Mouse (Mus musculus) layer of hippocampus, adult 9-11 months (tissue): ENCODE measurements around the gene Kmt2e.
A peak's percentile ranks its signal among the peaks of the same experiment; 100 is the strongest.

Source experiments
- DNase-seq: peaks from one replicate; pipeline ENCODE4 v3.0.0; 2022

The Kmt2e gene

DNA sequence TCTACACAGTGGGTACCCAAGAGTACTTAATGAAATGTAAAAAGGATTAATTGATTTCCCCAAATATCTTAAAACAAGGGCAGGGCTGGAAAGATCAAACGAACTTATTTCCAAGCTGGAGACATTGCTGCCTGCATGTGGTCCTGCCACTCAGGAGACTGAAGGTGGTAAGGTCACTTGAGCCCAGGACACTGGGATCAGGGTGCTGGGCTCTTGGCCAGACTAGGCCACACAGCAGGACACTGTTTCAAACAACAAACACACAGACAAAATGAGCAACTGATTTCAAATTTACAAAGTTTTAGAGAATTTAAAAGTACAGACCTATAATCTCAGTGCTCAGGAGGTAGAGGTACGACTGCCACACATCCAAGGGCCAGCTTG is 23.5 kb upstream of the Kmt2e start:
- no peak for DNase-seq

DNA sequence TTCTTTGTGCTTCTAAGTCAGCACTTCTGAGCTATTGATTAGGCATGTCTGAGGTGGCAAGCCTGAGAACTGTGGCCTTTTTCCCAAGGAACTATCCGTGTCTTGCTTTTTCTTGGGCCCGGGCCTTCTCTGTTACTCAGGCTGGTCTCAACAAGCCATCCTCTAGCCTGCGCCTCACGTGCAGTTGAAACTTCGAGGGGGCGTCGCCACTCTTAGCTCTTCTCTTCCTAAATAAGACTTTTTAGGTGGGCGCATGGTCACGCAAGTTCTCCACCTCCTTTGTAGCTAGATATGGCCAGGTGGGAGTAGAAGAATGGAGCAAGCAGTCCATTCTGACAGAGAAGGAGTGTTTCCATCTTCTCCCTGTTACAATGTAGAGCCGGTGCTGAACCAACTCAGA is 22.6 kb upstream of the Kmt2e start:
- no peak for DNase-seq

DNA sequence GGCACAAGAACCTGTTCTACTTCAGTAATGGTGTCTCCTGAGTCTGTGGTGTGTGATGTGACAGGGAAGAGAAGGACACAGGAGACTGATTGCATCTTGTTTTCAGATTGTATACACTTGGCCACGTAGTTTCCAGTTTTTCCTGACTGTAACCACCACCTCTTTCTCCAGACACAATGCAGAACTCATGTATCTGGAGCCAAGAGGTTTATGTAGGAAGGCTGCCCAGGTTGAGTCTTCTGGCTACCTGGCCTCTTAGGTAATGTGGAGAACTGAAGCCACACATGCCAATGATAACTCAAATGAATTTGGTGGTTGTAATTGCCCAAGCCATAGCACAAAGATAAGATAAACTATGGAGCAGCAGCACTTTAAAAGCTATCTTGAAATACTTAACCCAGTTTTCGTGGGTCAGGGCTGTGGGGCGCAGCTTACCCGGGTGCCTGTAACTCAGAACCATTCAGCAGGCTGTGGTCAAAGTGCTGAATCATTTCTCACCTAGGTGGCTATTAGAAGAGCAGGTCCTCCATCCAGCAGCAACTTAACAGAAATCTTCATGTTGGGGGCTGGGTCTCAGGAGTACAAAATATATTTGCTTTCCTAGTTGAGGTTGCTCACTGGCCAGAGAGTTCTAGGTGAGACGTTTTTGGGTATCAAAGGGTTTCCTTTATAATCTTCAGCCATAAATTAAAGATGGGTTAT is 21.8 kb upstream of the Kmt2e start:
- DNase-seq = no peak

DNA sequence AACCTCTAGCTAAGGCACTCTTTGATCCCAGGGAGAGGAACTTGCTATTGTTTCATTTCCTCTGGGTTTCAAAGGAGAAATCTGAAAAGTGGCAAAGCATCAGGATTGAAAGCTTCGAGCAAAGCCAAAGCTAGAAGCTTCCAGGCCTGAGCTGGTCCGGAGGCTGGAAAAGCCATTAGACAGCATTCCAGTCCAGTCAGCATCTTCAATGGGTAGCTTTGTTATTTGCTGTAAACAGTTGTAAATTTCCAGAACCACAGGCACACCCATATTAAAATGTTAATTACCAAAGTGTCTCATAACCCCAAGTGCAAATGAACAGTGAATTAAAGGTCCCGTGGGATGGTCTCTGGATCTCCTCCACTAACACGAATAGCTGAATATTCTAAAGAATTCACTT is 21.2 kb upstream of the Kmt2e start:
- DNase-seq = no peak

DNA sequence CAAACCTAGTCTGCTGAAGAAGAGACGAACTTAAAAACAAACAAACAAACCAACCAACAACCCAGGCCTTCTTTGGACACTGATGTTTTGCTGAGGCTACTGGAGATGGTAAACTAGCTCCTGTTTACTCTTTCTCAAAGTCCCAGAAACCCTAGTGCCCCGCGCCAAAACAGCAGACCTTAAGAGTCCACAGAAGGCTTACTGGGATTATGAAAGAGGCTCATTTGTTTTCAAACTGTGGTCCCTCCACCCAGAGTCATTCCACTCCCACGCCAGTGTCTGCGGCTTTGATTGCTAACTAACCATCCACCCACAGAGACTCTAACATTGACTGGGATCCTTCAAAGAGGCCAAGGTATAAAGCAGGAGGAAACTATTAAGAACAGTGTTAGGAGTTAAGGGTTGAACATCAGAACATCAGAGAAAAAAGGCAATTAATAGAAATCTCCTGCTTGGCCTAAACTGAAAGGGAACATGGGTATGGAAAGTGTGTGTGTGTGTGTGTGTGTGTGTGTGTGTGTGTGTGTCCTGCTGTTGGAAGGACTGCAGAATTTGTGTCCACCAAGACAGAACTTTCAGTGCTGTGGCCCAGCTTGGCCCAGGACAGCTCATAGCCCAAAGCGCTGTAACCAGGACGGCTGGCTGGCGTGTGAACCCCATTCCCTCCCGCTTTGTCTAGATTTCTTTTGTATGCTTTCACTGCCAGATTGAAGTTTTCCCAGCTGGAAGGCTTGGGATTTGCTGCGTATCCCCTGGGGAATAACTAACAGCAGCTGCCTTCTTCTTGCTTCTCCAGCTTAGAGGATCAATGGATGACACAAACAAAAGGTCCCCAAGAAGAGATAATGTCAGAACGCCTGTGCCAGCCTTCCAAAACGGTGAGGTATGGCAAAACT is 20.4 kb upstream of the Kmt2e start:
- no peak for DNase-seq

DNA sequence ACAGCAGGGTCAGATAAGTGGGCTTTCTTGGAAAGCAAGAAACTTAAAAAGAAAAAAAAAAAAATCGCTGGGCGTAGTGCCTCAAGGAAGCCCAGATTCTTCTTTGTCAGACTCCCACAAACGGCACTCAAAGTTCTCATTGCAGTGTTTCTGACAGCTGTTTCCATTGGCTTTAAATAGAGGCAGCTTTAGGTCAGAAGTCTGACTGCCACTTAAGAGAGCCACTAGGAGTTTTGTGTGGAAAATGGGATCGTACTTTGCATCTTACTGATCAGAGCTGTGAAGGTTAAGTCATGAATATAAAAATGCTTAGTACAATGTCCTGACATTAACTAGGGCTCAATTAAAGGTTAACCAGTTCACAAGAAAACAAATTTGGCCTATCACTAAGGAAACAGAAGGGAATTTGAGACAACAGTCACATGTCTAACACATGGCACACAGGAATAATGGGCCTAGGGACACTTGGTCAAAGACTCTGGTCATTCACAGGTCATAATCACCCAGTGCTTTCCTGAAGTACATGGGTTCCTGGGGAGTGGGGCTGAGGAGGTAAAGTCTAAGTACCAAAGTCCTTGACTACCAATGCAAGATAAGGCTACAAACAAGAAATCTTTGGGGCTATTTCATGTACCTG is 19.6 kb upstream of the Kmt2e start:
- DNase-seq = no peak

DNA sequence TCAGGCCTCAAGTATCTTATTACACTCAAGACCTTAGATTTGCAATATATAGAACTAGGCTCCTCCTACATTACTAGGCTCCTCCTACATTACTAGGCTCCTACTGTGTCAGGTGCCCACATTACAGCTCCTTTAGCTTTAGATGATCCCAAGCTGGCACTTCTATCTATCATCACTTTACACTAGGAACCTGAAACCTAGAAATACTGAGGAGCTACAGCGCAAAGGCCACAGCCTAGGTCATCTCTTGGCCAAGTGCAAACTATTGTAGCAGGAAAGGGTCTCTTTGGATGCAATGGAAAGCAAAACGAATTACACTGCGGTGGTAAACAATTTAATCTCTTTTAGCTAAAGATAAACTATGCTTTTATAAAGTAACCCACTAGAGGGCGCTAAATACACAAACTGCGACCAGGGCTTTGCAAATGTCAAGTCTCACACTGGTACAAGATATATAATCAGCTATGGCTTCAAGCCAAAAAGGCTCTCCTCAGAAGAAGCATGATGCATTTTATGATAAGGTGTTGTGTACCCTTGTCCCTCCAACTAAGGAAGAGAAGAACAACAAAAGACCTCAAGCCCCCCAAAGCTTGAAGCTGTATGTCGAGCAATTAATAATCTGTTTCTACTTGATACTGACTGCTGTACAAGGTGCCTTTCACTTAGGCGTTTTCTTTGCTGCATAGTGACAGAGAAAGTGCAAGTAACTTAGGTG is 18.5 kb upstream of the Kmt2e start:
- DNase-seq = no peak

DNA sequence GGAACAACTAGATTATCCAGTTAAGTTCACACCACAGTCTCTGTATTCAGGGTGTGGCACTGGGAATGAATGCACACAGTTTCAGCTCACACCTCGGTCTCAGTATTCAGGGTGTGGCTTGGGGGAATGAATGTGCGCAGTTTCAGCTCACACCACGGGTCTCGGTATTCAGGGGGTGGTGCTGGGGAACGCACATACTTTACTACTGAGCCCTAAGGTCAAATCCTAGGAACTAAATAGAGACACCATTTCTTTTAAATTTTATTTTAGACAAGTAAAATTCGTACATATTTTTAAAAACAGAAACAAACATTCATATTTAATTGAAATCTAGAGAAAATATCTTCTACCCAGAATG is 18.0 kb upstream of the Kmt2e start:
- no peak for DNase-seq

DNA sequence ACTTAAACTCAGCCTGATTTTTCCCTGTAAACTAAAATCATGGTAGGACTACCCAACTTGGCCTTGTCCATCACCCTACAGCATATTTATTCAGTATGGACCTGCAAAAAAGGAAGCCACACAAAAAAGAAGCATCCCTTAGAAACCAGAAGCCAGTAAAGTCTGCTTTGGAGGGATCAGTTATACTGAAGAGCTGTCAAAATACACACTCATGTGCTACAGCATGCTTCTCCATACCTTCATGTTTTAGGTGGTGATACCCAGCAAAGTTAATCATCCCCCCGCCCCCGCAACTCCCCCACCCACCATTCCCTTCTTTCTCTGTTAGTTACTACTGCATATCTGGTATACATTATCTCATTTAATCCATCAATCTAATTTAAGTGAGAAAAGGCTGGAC is 16.5 kb upstream of the Kmt2e start:
- no peak for DNase-seq

DNA sequence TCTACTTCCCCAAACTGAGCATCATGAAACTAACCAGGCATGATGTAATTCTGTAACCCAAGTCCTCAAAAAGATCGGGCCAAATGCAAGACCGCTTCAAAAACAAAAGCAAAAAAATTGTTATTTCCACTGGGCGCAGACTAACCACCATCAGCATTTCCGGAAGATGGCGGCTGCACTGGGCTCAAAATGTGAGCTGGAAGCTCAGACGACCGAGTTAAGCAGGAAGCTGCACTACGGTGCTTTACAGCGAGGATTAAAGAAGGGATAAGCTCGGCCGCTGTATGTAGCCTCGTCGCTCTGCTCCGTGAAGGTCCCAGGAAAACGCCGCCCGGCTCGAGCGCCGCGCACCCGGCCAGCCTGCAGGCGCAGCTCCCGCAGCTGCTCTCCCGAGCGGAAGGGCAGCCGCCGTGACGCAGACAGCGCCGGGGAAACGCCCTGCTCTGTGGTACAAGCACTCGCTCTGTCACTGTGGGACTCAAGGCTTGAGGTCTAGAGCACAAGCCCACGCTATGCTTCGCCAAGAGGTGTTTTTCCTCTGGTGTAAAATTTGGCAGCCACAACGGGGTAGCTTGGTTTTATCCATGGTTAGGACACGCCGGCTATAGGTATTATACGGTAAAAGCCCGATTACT is 16.0 kb upstream of the Kmt2e start:
- peak; percentile 89 for DNase-seq

DNA sequence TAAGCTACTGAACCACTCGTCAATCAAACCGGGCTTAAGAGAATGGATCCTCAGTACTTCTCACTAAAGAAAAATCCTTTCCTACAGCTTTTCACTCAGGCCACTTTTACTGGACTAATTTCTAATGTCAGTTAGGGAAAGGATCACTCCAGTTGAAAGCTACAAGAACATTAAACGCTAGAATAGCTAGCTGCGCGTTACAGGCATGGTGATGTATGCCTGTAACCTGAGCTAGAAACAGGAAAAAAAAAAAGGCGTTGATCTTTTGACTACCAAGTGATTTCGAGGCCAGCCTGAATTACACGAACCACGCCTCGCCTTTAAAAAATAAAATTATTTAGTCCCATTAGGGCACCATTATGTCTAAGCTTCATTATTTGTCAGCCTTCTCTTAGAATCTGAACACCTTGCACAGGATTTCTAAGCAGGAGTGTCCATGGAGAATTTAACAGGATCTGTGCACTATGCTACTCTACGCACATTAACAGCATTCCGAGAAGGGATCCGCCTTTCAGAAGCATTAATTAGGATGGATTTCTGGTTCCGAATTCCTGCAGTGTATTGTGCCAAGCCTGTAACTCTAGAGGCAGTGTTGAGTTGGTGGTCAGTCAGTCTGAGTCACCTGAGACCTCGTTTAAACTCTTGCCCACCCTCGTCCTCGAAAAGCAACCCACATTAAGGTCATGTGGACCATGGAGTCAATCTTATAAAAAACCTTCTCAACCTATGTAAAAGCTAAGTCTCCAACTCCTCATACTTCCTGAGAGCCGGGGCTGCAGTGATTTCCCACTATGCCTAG is 15.2 kb upstream of the Kmt2e start:
- DNase-seq = no peak

DNA sequence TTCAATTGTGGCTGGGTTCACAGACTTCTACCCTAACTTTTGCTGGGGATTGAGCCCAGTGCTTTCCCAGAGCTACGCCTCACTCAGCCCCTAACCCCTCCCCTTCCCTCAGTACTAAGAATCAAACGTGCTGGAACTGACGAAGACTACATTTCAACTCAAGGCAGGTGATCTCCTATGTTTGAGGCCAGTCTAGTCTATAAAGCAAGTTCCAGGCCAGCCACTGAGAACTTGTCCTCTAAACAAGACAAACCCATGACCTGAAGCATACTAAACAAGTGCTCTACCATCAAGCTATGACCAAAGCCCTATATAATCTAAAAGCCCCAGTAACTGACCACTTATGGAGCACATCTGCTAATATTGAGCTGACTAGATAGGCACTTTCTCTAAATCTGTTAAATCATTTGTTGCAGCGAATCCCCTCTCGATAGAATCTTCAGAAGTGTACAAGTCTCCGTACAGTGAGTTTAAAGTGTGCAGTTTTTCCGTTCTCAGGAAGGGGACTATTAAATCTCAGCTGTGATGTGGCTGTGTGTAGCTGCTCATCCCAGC is 14.5 kb upstream of the Kmt2e start:
- no peak for DNase-seq

DNA sequence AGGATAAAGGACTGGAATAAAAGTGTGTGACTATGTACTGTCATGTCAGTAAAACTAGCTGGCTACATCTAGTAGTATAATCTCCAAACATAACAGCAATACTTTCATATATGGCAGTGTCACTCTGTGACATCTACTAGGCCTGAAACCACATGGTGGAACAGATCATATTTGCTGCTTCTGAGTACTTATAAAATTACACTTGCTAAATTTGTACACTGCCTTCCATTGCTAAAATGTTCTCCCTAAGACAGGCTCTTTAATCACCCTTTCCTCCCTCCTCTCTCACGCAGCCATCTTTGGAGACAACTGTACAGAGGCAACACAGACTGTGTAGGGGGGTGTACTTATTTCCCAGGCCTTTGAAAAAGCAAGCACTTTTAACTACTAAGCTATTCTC is 13.8 kb upstream of the Kmt2e start:
- no peak for DNase-seq

DNA sequence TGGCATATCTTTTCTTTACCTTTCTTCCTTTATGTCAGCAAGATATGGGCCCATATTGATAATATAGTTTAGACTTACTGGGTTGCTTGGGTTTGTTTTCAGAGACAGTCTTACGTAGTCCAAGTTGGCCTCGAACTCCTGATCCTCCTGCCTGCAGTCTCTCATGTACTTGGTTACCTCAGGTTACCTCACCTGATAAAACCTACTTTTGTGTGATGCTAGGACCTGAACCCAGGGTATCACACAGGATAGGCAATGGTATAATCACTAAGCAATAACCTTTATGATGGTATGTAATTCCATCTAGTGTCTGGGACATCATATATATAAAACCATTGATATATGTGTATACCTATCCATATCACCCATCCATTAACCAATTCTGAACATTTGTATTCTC is 12.8 kb upstream of the Kmt2e start:
- no peak for DNase-seq

DNA sequence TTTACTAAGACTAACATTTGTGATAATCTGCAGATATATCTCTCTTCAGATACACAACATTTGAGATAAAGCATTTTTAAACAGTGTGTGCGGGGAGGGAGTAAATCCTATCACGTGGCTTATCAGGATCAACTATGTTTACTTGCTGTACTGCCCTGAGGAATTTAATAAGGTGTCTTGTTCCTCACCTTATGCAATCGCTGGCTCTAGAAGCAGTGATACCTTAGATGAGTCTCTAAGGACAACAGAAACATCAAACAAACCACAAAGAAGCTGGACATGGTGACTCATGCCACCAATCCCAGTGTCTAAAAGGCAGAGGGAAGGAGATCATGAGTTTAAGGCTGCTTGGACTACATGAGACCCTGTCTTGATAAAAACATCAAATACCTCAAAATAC is 11.2 kb upstream of the Kmt2e start:
- no peak for DNase-seq

DNA sequence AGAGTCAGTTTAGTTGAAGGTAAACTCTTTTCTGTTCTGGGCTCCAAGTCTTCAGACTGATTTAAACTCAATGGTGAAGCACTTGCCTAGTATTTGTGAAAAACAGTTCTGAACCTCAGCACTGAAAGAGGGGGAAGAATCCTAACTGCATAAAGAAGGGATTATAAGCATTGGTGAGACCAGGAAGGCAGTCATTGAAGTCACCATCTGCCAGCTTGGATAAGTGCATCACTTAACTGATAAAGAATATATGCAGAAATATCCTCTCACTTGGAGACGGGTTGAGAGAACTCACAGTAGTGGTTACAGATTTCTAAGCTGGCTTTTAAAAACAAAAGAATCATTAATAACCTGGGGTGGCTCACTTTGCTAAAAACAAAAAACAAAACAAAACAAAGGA is 6.7 kb upstream of the Kmt2e start:
- DNase-seq = no peak

DNA sequence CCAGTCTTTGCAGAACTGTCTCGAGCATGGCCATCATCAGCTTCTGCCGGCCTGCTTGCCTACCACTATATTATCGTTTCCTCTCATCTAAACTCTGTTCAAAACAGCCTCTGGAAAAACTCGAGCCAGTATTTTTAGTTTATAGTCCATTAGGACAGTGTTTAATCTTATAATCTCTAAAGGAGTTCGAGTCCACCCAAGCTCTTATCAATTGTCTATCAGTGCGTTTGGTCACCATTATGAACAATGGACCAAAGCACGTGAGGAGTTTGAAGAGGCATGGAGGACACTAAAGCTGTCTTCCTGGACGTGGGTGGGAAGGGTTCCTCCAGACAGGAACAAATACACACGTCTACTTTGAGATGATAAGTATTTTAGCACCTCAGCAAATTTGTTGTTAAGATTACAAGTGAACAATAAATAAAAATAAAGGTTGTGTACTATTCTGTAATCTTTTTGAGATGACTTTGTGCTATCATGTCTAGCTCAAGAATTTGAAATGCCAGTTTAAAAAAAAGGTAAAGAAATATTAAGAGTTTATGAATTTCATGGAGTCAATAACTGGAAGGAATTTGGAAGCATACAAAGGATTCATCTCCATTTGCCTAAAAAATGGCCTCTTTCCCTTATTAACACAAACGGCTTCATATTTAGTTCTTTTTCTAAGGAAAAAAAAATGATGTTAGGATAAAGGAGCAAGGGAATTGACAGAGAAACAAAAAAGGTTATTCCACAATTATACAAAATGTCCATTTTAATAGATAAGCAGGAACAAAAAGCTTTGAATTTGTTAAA is 3.0 kb upstream of the Kmt2e start:
- DNase-seq = no peak

DNA sequence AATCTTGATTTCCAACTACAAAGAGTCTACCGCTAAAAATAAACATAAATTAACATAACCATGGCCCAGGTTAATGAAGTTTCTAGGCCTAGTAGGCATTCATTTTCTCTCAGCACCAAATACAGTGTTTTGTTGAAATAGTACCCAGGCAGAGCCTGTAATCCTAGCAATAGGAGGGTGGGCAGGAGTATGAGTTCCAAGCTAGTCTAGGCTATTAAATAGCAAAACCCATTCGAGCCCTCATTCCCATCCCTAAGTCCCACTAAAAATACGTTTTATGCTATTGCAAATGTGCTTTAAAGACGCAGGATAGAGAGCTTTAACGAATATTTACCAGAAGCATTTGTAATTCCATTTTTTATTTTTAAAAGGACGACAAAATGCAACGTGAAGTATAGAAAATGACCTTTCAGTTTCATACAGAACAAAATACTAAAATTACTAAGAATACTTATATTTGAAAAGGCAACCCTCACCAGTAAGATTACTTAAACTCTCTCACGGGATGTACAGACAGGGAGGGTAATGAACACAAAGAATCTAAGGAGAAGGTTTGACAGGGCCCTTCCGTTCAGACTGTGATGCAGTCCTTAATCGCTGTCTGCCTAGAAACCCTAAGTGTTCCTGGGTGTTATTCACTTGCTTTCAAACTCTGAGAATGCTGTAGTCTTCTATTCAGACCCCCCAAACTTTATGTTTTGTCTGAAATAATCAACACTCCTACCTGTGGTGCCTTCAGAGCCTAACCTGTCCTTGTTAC is 2.1 kb upstream of the Kmt2e start:
- no peak for DNase-seq

DNA sequence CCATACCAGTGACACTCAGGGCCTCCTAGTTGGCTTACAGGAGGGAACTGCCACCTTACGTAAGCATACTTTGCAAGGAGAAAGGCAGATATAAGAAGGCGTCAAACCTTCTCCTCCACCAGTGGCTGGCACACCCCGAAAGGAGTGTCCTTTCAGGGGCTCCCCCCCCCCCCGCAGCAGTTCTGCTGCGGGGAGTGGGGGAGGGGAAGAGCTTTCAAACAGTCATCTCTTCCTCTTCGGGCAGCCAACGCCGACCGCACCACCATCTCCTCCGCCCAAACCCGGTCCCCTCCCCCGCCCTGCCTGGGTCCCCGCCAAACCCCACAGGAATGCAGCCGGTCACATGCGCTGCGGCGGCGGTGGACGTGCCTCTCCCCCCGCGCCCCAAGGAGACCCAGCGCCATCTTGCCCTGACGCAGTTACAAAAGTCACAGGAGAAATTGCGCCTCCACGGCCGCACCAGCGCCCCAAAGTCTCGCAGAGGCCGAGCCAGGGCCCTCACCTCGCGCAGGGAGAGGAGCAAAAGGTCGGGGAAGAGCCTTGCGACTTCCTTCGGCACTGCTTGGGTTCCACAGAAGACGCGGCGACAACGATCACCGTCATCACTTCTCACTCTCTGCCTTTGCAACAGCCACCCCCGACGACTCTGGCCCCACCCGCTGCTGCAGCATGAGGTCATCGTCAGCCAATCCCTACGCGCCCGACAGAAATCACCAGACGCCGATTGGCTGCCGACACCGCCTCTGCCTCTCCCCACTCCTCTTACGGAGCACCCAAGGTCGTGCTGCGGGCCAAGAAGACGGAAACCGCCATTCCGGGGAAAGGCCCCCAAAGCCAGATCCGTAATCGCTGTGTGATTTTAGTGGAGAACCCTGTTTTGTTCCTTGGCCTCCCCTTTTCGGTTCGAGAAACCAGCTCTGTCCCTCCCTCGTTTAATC is 1.3 kb upstream of the Kmt2e start:
- DNase-seq = peak; percentile 99
